31 mouse cellular contexts compared by ENCODE assay signal in the genomic region with DNA sequence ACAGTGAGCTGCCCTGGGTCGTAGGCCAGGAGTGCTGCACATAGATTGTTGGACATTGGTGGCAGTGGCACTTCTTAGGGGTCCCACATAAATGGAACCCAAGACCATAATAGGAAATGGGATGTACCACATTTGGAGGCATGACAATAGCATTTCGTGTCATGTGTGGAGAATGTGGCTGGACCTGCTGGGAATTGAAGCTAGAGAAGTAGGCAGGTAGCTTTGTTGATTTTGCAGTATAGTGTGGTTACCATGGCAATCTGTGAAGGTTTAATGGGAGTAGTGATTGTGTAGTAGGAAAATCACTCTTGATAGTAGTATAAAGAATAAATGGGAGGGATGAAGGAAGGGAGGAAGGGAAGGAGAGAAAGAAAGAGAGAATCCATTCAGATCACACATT.
A peak's percentile ranks its signal among the peaks of the same experiment; 100 is the strongest.
DNase-seq lines count a peak whose midpoint lies in the region; ATAC-seq and TF ChIP-seq lines count a peak whose summit lies in the region.
"Had no signal": no experiment of that assay in that cellular context is flagged by ENCODE, and none has a peak within 500 bp of the region (broad histone marks: within the 10 kb centered on the region; RNA-seq: fewer than 3 reads in every experiment).

No protein-coding gene starts in this region.

- no peak overlapping the region for H3K27ac ChIP-seq in forebrain, postnatal 0 days (ENCODE audit: low read depth, low read length)
- no peak overlapping the region for H3K27ac ChIP-seq in forebrain, embryonic 10.5 days
- peak overlapping the region; percentile 43 for H3K27ac ChIP-seq in lung, embryonic 16.5 days (ENCODE audit: low read length)
- H3K27ac ChIP-seq in midbrain, embryonic 15.5 days: peak overlapping the region; percentile 10; the same call in 1 of the 2 replicates
- H3K27ac ChIP-seq: embryonic facial prominence, embryonic 10.5 days; embryonic facial prominence, embryonic 13.5 days; forebrain, embryonic 15.5 days; heart, adult 2 months; heart, embryonic 10.5 days; heart, embryonic 13.5 days; hindbrain, embryonic 14.5 days; hindbrain, postnatal 0 days had no signal

- no peaks in the 10 kb centered on the region for H3K27me3 ChIP-seq in forebrain, postnatal 0 days (ENCODE audit: insufficient read depth, low read length)
- H3K27me3 ChIP-seq in forebrain, embryonic 10.5 days (ENCODE audit: poor library complexity, severe bottlenecking): no peaks in the 10 kb centered on the region
- H3K27me3 ChIP-seq in lung, embryonic 16.5 days (ENCODE audit: control insufficient read depth, insufficient read depth, low read depth, low read length): no peaks in the 10 kb centered on the region
- H3K27me3 ChIP-seq in midbrain, embryonic 15.5 days (replicated peaks): no peaks in the 10 kb centered on the region
- H3K27me3 ChIP-seq: CH12.LX; embryonic facial prominence, embryonic 13.5 days; forebrain, embryonic 15.5 days; heart, embryonic 13.5 days; Patski had no signal

- H3K4me1 ChIP-seq in forebrain, postnatal 0 days (ENCODE audit: insufficient read depth): peaks cover 7% of the 10 kb centered on the region
- peaks cover 17% of the 10 kb centered on the region for H3K4me1 ChIP-seq in forebrain, embryonic 10.5 days
- peaks cover 2% of the 10 kb centered on the region; the same call in 1 of the 2 replicates for H3K4me1 ChIP-seq in lung, embryonic 16.5 days (replicated peaks; ENCODE audit: control insufficient read depth, insufficient read depth, low read length)
- H3K4me1 ChIP-seq in midbrain, embryonic 15.5 days: peaks cover 9% of the 10 kb centered on the region
- H3K4me1 ChIP-seq: embryonic facial prominence, embryonic 10.5 days; embryonic facial prominence, embryonic 13.5 days; heart, embryonic 10.5 days; heart, embryonic 13.5 days had no signal

- no peak overlapping the region for H3K4me3 ChIP-seq in forebrain, postnatal 0 days (ENCODE audit: low read depth, low read length)
- no peak overlapping the region for H3K4me3 ChIP-seq in forebrain, embryonic 10.5 days
- H3K4me3 ChIP-seq in lung, embryonic 16.5 days (ENCODE audit: low read length): no peak overlapping the region
- no peak overlapping the region for H3K4me3 ChIP-seq in midbrain, embryonic 15.5 days
- H3K4me3 ChIP-seq: embryonic facial prominence, embryonic 10.5 days; embryonic facial prominence, embryonic 13.5 days; erythroblast, embryonic 14.5 days; forebrain, embryonic 15.5 days; heart, adult 2 months; heart, embryonic 10.5 days; heart, embryonic 13.5 days had no signal

- no peaks in the 10 kb centered on the region for H3K36me3 ChIP-seq in forebrain, postnatal 0 days (ENCODE audit: insufficient read depth)
- H3K36me3 ChIP-seq in forebrain, embryonic 10.5 days (replicated peaks): no peaks in the 10 kb centered on the region
- no peaks in the 10 kb centered on the region for H3K36me3 ChIP-seq in lung, embryonic 16.5 days (ENCODE audit: control insufficient read depth, insufficient read depth, low read length)
- no peaks in the 10 kb centered on the region for H3K36me3 ChIP-seq in midbrain, embryonic 15.5 days (replicated peaks)
- H3K36me3 ChIP-seq: embryonic facial prominence, embryonic 10.5 days; embryonic facial prominence, embryonic 13.5 days; forebrain, embryonic 15.5 days; G1E; heart, embryonic 10.5 days; heart, embryonic 13.5 days had no signal

- DNase-seq in forebrain, postnatal 0 days: no peak
- DNase-seq in forebrain, embryonic 10.5 days (ENCODE audit: extremely low spot score, low spot score): no peak
- DNase-seq in lung, postnatal 25 days (ENCODE audit: low spot score): no peak
- DNase-seq in brain, embryonic 14.5 days (ENCODE audit: low read depth): peak; percentile 53
- DNase-seq in natural killer cell, adult 2 months (ENCODE audit: low spot score in 2 of 2): no peak
- DNase-seq: adrenal gland, postnatal 10 days; adrenal gland, postnatal 36 days; B cell, adult 2 months; cerebellum, adult 11 months; cerebellum, adult 2 months; cerebellum, adult 9-11 months; cerebellum, postnatal 25 days; embryo, embryonic 11 days; gastrocnemius, postnatal 10 days; gastrocnemius, postnatal 36 days; heart, adult 2 months; heart, postnatal 14 days; heart, postnatal 4 days had no signal

- no peak overlapping the region for H3K9ac ChIP-seq in forebrain, postnatal 0 days
- H3K9ac ChIP-seq in lung, embryonic 16.5 days (ENCODE audit: low read length): no peak overlapping the region
- no peak overlapping the region for H3K9ac ChIP-seq in midbrain, embryonic 15.5 days
- H3K9ac ChIP-seq: embryonic facial prominence, embryonic 13.5 days; forebrain, embryonic 15.5 days; heart, embryonic 13.5 days; hindbrain, embryonic 14.5 days had no signal

- WGBS in forebrain, postnatal 0 days: 80% methylated on average over 2 of the region's 2 CpGs
- WGBS in forebrain, embryonic 10.5 days: 89% methylated on average over 2 of the region's 2 CpGs
- WGBS in lung, embryonic 16.5 days: 58% methylated on average over 2 of the region's 2 CpGs
- 65% methylated on average over 2 of the region's 2 CpGs for WGBS in midbrain, embryonic 15.5 days

- TF ChIP-seq POLR2A in brain, embryonic 14.5 days (IDR thresholded peaks at IDR 0.05; ENCODE audit: borderline replicate concordance, extremely low read depth, insufficient read depth, insufficient read length, poor library complexity, severe bottlenecking): no peak

- ATAC-seq in forebrain, postnatal 0 days: peak; percentile 21; the same call in 1 of the 2 replicates
- peak; percentile 43; the same call in 1 of the 2 replicates for ATAC-seq in lung, embryonic 16.5 days (ENCODE audit: low read depth)
- no peak; the same call in 1 of the 2 replicates for ATAC-seq in midbrain, embryonic 15.5 days (replicated peaks)
- ATAC-seq: forebrain, embryonic 15.5 days; hindbrain, postnatal 0 days; Patski had no signal

- H3K9me3 ChIP-seq in forebrain, postnatal 0 days (ENCODE audit: low read length): no peaks in the 10 kb centered on the region
- H3K9me3 ChIP-seq in forebrain, embryonic 10.5 days: no peaks in the 10 kb centered on the region
- no peaks in the 10 kb centered on the region for H3K9me3 ChIP-seq in lung, embryonic 16.5 days (ENCODE audit: control insufficient read depth, low read length)
- no peaks in the 10 kb centered on the region for H3K9me3 ChIP-seq in midbrain, embryonic 15.5 days
- H3K9me3 ChIP-seq: embryonic facial prominence, embryonic 10.5 days; embryonic facial prominence, embryonic 13.5 days; forebrain, embryonic 15.5 days; heart, embryonic 10.5 days; heart, embryonic 13.5 days had no signal

- TF ChIP-seq CTCF in forebrain, postnatal 0 days (IDR thresholded peaks at IDR 0.05; ENCODE audit: low read depth): no peak
- no peak for TF ChIP-seq CTCF in brain, embryonic 14.5 days (IDR thresholded peaks at IDR 0.05; ENCODE audit: borderline replicate concordance, extremely low read depth, insufficient read depth, insufficient read length)

- H3K4me2 ChIP-seq in forebrain, postnatal 0 days (ENCODE audit: low read depth): no peak overlapping the region
- H3K4me2 ChIP-seq in lung, embryonic 16.5 days (ENCODE audit: low read depth, low read length): no peak overlapping the region
- no peak overlapping the region for H3K4me2 ChIP-seq in midbrain, embryonic 15.5 days
- H3K4me2 ChIP-seq: embryonic facial prominence, embryonic 13.5 days; forebrain, embryonic 15.5 days; heart, embryonic 13.5 days; hindbrain, embryonic 14.5 days had no signal

Comparison
In these comparisons a context has a peak if more than half of its experiments do, and no peak if none do; other contexts are left out.
1. H3K27ac ChIP-seq: peak in lung, embryonic 16.5 days (single experiment) and midbrain, embryonic 15.5 days (single experiment); none in forebrain, postnatal 0 days (single experiment) and forebrain, embryonic 10.5 days (single experiment).